Mouse (Mus musculus): ENCODE data around the gene Hist1h3e.

DNA sequence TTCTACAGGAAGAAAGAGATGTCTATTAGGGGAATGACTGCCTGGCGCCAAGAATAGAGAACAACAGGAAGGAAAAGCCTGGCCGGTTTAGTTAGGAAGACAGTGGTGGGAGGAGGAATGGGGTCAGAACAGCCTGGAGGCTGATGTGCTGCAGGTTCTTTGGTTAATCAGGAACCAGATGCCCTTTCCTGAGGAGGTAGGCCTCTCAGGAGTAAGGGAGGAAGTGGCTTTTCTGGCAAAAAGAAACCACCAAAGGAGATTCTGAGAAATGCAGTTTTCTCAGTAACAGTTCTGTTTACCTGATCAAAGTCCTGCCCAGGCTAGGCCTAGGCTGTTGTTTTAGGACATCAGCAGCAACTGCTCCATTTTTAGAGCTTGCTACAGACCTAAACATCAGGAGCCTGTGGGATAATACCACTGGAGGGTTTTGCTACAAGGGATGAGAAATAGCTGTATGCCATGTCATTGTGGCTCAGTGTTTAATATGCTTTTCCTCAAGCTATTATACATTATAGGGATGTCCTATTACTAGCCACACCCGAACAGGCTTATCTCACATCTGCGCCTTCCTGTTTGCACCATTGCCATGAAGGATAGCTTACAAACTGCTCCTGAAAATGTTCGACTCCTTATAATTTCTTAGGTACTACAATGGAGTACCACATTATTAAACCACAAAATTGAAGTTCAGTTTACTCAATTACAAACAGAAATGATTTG, 31.0 kb upstream of the Hist1h3e start:
- TF ChIP-seq CTCF (IDR thresholded peaks at IDR 0.05; ENCODE audit: borderline replicate concordance, control insufficient read depth, extremely low read depth, insufficient read depth, low read length, poor library complexity) (no peak), POLR2A (IDR thresholded peaks at IDR 0.05; ENCODE audit: control insufficient read depth, extremely low read depth, insufficient read depth, low read length, poor library complexity) (no peak)

Measured in thymus, adult 2 months (tissue).